Mouse (Mus musculus) heart, embryonic 13.5 days (tissue): Measurements from ENCODE around the gene Pik3r6. TPM values are rescaled to one million over a fixed set of nuclear protein-coding genes. Genes with fewer than 3 reads are reported as not detected.

ENCODE experiments used
- ATAC-seq: fragments of 200-750 bp; cut with Nextera tagmentation; 2 replicates; pipeline ENCODE4 v1.8.0; 2017; ENCODE audit warnings: moderate TSS enrichment; ENCODE audit not compliant: insufficient number of reproducible peaks, low FRiP score, low TSS enrichment; ENCODE audit errors: extremely low read depth
- H3K27ac ChIP-seq: fragments of 300-500 bp; sonication (generic); replicated peaks from 2 replicates; pipeline ENCODE4 v1.5.1; 2015; ENCODE audit warnings: moderate library complexity, mild to moderate bottlenecking, inconsistent platforms
- H3K27me3 ChIP-seq: fragments of 300-500 bp; sonication (generic); replicated peaks from 2 replicates; pipeline ENCODE4 v1.6.1; 2015; ENCODE audit warnings: mild to moderate bottlenecking, inconsistent platforms
- H3K36me3 ChIP-seq: fragments of 300-500 bp; sonication (generic); 2 replicates; pipeline ENCODE4 v1.6.1; 2015; ENCODE audit warnings: mild to moderate bottlenecking, inconsistent platforms
- H3K4me1 ChIP-seq: fragments of 300-500 bp; sonication (generic); 2 replicates; pipeline ENCODE4 v1.6.1; 2015; ENCODE audit warnings: inconsistent platforms
- H3K4me2 ChIP-seq: fragments of 300-500 bp; sonication (generic); 2 replicates; pipeline ENCODE4 v1.6.1; 2015; ENCODE audit warnings: inconsistent platforms, mild to moderate bottlenecking, moderate library complexity
- H3K4me3 ChIP-seq: fragments of 300-500 bp; sonication (generic); 2 replicates; pipeline ENCODE4 v1.5.1; 2015; ENCODE audit warnings: moderate library complexity, mild to moderate bottlenecking, inconsistent platforms
- H3K9ac ChIP-seq: fragments of 300-500 bp; sonication (generic); 2 replicates; pipeline ENCODE4 v1.6.1; 2015; ENCODE audit warnings: inconsistent platforms, mild to moderate bottlenecking, moderate library complexity
- H3K9me3 ChIP-seq: fragments of 300-500 bp; sonication (generic); 2 replicates; pipeline ENCODE4 v1.6.1; 2016; ENCODE audit warnings: inconsistent platforms
- WGBS: fragments of 180-500 bp; shearing (Covaris S2); methylation state at CpG from one replicate; pipeline ENCODE4 v1.1.7; 2015; ENCODE audit warnings: mixed read lengths; 5-methylcytosine and 5-hydroxymethylcytosine counted together
- polyA plus RNA-seq: library from polyadenylated mRNA; unstranded; fragments of >200 nt; fragmentation: Nextera tagmentation; extraction: Ambion mirVana; gene quantifications from 2 replicates; pipeline ENCODE4 v1.2.1, GENCODE M21; 2015

Pik3r6 gene
- polyA plus RNA-seq: 3.7 and 4.3 TPM in 2 replicates

DNA sequence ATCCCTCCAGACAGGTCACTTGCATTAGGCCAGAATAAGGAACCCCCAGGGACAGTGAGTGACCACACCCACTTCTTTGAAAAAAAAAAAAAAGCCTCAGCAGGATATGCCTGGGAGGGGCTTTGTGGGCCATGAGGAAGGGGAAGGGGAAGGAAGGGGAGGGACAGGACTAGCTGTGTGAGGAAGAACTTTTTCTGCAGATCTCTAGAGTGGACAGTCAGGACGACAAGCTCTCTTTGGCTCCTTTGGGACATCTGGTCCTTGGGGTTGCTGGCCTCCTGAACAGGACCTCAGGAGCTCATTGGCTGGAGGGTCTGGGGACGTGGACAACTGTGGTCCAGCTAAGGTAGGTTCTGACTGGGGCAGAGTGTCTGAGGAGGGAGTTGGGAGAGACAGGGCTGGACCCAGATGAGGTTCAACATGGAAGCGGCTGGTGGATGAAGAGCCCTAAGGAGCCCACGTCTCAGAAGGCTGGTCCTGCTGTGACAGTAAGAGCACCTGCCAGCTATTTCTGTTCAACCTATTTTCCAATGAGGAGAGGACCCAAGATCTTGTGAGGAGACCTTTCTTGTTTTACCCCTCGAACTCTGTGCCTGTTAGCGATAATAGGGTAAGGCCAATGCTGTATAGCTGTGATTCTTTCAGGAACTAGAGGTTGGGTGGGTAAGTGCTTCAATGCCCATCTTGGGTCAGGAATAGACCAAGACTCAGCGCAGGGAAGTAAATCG, at the start of gene Pik3r6:
Gene Pik3r6 (plus strand): TSS at position 118 of the 728 bp plus-strand sequence.
- Histone ChIP-seq H3K4me3 (peak within 1 kb of the TSS; percentile 33), H3K9me3 (no peaks in the 10 kb centered on the region), H3K27ac (no peak within 1 kb of the TSS), H3K4me1 (peaks cover 16% of the 10 kb centered on the region), H3K9ac (0 out of 2 replicates have a peak within 1 kb of the TSS, but pooled peaks have one; percentile 37), H3K36me3 (no peaks in the 10 kb centered on the region), H3K27me3 (peaks cover 25% of the 10 kb centered on the region; the same call in 1 of the 2 replicates), H3K4me2 (peak within 1 kb of the TSS; percentile 46)
- WGBS: 78% methylated on average over 8 of the region's 8 CpGs
- ATAC-seq: no peak

DNA sequence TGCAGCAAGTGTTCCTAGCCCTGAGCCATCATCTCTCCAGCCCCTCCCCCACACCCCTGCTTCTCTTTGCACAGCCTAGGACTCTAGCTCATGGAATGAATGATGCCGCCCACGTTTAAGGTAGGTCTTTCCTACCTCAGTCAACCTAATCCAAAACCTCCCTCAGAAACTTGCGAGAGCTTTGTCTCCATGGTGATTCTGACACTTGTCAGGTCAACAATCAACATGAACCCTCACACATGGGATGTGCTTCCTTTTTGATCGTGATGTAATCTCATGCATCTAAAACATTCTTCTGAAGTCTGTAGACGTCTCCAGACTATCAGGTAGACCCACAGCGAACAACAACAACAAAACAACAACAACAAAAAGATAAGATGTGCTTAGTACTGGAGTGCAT, 49.5 kb upstream of the Pik3r6 start:
- H3K27ac ChIP-seq: no peak overlapping the region
- H3K27me3 ChIP-seq: peaks cover 1% of the 10 kb centered on the region; the same call in 1 of the 2 replicates
- 38% methylated on average over 6 of the region's 6 CpGs for WGBS
- no peaks in the 10 kb centered on the region for H3K9me3 ChIP-seq
- H3K4me2 ChIP-seq: no peak overlapping the region
- no peak overlapping the region for H3K9ac ChIP-seq
- peaks cover 14% of the 10 kb centered on the region for H3K4me1 ChIP-seq
- H3K4me3 ChIP-seq: no peak overlapping the region
- no peak for ATAC-seq
- H3K36me3 ChIP-seq: no peaks in the 10 kb centered on the region

DNA sequence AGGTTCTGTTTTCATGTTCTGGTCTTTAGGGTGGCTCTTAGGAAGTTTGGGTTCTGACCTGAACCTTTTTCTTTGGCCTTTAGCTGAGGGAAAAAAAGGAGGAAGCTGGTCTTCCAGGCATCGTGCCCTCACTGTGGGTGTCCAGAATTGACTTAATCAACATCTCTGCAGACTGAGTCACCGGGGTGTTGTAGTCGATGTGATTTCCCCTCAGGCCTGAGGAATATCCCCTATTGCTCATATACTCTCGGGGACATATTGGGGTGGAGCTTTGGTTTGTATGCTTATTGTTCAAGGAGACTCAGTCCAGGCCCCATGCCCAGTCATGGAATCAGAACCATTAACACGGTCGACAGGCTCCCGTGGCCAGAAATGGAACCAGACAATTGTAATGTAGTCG, 44.7 kb upstream of the Pik3r6 start:
- Histone ChIP-seq H3K4me1 (no peaks in the 10 kb centered on the region), H3K4me2 (no peak overlapping the region), H3K36me3 (no peaks in the 10 kb centered on the region), H3K27me3 (peaks cover 11% of the 10 kb centered on the region; the same call in 1 of the 2 replicates), H3K27ac (no peak overlapping the region), H3K4me3 (no peak overlapping the region), H3K9ac (no peak overlapping the region), H3K9me3 (no peaks in the 10 kb centered on the region)
- 62% methylated on average over 8 of the region's 8 CpGs for WGBS
- ATAC-seq: no peak

DNA sequence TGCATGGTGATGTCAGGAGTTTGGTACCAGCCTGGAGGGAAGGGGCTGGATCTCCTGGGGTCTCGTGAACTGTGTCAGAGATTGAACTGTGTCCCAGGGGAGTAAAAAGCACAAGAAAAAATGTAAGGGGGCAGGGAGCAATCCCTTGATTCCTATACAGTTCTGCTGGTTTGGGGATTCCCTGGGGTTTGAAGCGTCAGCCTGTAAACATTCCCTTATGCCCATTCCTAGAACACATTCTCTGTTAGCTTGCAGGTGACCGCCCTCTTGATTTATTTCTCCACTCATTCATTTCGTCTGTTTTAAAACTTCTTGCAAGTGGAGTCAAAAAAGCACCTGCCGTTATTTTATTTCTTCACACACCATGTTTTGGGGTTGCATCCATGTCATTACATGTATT, 43.8 kb upstream of the Pik3r6 start:
- Histone ChIP-seq H3K4me2 (no peak overlapping the region), H3K9me3 (no peaks in the 10 kb centered on the region), H3K27ac (no peak overlapping the region), H3K4me1 (no peaks in the 10 kb centered on the region), H3K36me3 (no peaks in the 10 kb centered on the region), H3K9ac (no peak overlapping the region), H3K4me3 (no peak overlapping the region), H3K27me3 (peaks cover 18% of the 10 kb centered on the region; the same call in 1 of the 2 replicates)
- WGBS: 64% methylated on average over 5 of the region's 5 CpGs
- ATAC-seq: no peak

DNA sequence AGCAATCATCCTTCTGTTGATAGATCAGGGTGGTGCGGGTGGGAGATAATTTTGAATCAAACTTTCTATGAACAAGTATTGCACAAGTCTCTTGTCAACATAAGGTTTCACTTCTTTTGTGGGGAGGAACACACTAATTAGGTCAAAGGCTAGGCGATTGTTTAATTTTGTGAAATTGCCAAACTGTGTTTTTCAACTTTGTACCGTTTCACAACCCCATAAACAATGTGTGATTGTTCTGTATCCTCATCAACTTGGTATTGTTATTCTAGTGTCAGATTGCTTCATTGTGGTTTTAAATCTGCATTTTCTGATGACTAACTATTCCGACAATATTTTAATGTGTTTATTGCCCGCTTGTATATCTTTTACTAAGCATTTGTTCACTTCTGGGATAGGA, 43.3 kb upstream of the Pik3r6 start:
- peaks cover 23% of the 10 kb centered on the region; the same call in 1 of the 2 replicates for H3K27me3 ChIP-seq
- no peaks in the 10 kb centered on the region for H3K36me3 ChIP-seq
- H3K9ac ChIP-seq: no peak overlapping the region
- H3K27ac ChIP-seq: no peak overlapping the region
- ATAC-seq: no peak
- H3K4me3 ChIP-seq: no peak overlapping the region
- 83% methylated on average over 5 of the region's 5 CpGs for WGBS
- H3K4me1 ChIP-seq: no peaks in the 10 kb centered on the region
- H3K9me3 ChIP-seq: no peaks in the 10 kb centered on the region
- no peak overlapping the region for H3K4me2 ChIP-seq

DNA sequence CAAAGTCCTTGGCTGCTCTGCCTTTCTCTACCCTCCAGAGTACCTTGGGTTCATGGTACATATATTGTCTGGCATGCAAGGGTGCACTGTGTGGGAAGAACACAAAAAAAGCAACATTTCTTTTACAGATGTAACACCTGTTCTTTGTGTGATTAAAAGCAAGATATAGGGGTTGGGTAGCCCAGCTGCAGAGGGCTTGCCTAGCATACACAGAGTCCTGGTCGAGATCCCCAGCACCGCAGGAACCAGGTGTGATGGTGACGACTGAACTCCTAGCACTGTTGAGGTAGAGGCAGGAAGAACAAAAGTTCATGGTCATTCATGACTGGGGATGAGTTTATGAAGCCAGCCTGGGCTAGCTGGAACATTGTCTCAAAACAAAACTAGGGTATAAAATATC, 40.1 kb upstream of the Pik3r6 start:
- Histone ChIP-seq H3K36me3 (no peaks in the 10 kb centered on the region), H3K9ac (no peak overlapping the region), H3K9me3 (no peaks in the 10 kb centered on the region), H3K4me3 (no peak overlapping the region), H3K4me1 (no peaks in the 10 kb centered on the region), H3K27ac (no peak overlapping the region), H3K4me2 (no peak overlapping the region), H3K27me3 (peaks cover 23% of the 10 kb centered on the region; the same call in 1 of the 2 replicates)
- no peak for ATAC-seq
- 66% methylated on average over 3 of the region's 3 CpGs for WGBS

DNA sequence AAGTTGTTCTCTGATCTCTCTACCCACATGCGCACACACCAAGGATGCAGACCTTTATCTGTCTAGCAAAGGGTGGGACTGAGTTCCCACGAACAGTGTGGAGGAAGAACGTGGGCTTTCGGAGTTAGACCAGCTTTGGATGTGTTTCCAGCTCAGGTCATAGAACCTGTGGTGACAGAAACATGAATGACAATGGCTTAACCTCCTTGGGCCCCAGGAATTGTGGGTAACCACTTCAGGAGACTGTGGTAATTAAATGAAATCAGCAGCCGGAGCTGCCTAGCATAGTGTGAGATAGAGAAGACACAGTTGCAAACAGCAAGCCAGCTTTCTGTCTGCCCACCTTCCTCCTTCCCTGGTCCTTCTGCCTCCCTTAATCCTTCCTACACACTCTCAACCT, 38.6 kb upstream of the Pik3r6 start:
- peaks cover 23% of the 10 kb centered on the region; the same call in 1 of the 2 replicates for H3K27me3 ChIP-seq
- H3K4me2 ChIP-seq: no peak overlapping the region
- H3K4me1 ChIP-seq: 0 out of 2 replicates have a peak, but pooled peaks cover 4% of the 10 kb centered on the region
- no peak overlapping the region for H3K27ac ChIP-seq
- no peak overlapping the region for H3K4me3 ChIP-seq
- H3K9me3 ChIP-seq: no peaks in the 10 kb centered on the region
- no peak overlapping the region for H3K9ac ChIP-seq
- 62% methylated on average over 5 of the region's 5 CpGs for WGBS
- H3K36me3 ChIP-seq: no peaks in the 10 kb centered on the region
- no peak for ATAC-seq

DNA sequence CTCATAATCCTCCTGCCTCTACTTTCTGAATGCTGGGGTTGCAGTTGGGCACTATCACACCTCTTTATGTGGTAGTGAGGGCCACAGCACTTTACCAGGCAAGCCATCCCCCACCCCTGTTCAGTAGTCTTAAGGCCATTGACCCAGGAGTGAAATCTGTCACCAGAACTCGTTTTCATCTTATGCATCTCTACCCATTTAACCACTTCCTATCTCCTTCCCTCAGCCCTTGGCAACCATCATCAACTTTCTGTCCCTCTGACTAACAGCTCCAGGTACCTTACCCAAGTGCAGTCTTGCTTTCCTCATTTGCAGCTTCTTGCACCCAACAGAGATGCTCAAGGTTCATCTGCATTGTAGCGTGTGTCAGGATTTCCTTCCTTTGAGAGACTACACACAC, 37.7 kb upstream of the Pik3r6 start:
- H3K9ac ChIP-seq: no peak overlapping the region
- 63% methylated on average over 2 of the region's 2 CpGs for WGBS
- H3K27me3 ChIP-seq: peaks cover 27% of the 10 kb centered on the region; the same call in 1 of the 2 replicates
- ATAC-seq: no peak
- H3K9me3 ChIP-seq: no peaks in the 10 kb centered on the region
- no peaks in the 10 kb centered on the region for H3K36me3 ChIP-seq
- H3K4me3 ChIP-seq: no peak overlapping the region
- H3K27ac ChIP-seq: no peak overlapping the region
- H3K4me2 ChIP-seq: no peak overlapping the region
- H3K4me1 ChIP-seq: 0 out of 2 replicates have a peak, but pooled peaks cover 4% of the 10 kb centered on the region

DNA sequence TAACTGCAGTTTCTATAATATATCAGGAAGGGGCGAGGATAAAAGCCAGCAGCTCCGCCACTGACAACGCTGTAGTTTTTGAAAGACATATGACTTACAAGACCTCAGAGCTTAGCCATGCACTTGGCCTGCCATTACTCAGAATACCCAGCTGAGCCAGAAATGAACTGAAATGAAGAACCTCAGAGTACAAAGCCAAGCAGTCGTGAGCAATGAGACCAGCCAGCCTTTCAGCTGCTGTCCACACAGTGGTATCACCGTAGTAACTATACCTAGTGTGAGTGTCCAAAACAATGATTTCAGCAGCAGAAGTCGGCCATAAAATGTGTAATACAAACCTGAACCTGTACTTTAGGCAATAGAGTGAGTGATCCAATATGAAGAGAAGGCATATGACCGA, 35.4 kb upstream of the Pik3r6 start:
- Histone ChIP-seq H3K27ac (no peak overlapping the region), H3K9me3 (no peaks in the 10 kb centered on the region), H3K27me3 (peaks cover 38% of the 10 kb centered on the region; the same call in 1 of the 2 replicates), H3K4me3 (no peak overlapping the region), H3K36me3 (no peaks in the 10 kb centered on the region), H3K4me2 (no peak overlapping the region), H3K4me1 (0 out of 2 replicates have a peak, but pooled peaks cover 4% of the 10 kb centered on the region), H3K9ac (no peak overlapping the region)
- no peak for ATAC-seq
- 78% methylated on average over 7 of the region's 7 CpGs for WGBS

DNA sequence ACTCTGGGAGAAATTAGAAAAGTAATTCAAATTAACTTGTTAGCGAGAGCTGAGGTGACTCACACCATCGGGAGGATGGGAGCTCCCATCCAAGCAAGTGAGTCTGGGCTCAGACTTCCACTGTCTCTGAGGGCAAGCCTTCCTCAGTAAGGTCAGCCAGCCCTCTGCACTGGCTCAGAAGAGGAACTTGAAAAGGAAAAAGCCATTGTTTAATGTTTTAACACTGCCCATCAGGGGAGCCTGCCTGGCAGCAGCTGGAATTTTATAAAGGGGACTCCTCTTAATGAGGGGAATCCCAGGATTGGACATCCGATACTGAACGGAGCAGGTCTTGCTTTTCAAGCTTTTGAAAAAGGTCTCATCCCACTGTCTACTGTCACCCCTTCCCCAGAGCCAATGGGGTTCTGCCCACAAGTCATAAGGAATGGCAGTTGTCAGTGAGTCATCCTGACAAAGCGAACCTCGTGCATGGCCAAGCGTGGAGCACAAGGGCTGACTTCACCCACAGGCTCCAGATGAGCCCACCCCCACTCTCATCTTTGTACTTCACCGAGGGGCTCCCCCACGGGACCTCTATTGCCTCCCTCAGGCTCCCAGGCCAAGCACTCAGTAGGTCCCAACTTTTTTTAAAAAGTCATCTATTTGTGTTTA, 34.7 kb upstream of the Pik3r6 start:
- Histone ChIP-seq H3K27ac (no peak overlapping the region), H3K4me3 (no peak overlapping the region), H3K27me3 (peaks cover 40% of the 10 kb centered on the region), H3K4me1 (0 out of 2 replicates have a peak, but pooled peaks cover 4% of the 10 kb centered on the region), H3K4me2 (no peak overlapping the region), H3K9me3 (no peaks in the 10 kb centered on the region), H3K9ac (no peak overlapping the region), H3K36me3 (no peaks in the 10 kb centered on the region)
- 68% methylated on average over 9 of the region's 9 CpGs for WGBS
- ATAC-seq: no peak

DNA sequence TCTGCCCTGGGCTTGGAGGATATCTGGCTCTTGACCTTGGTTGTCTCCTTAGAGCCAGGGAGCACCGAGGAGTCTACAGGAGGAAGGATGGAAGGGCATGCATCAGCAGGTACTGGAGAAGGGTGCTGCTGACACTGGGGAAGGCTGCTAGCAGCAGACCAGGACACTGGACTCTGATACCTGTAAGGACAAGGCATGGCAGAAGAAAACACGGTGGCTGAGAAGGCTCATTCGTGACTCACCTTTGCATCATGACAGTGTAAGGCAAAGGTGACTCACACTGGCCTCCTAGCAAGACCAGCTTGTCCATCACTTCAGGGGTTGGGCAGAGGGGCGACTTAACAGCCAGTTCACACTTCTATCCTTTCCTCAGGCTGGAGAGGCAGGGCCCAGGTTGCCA, 33.9 kb upstream of the Pik3r6 start:
- ATAC-seq: no peak
- Histone ChIP-seq H3K4me3 (no peak overlapping the region), H3K4me1 (0 out of 2 replicates have a peak, but pooled peaks cover 4% of the 10 kb centered on the region), H3K27ac (no peak overlapping the region), H3K9me3 (no peaks in the 10 kb centered on the region), H3K27me3 (peaks cover 42% of the 10 kb centered on the region), H3K9ac (no peak overlapping the region), H3K36me3 (no peaks in the 10 kb centered on the region), H3K4me2 (no peak overlapping the region)
- WGBS: 61% methylated on average over 4 of the region's 4 CpGs
